Mouse (Mus musculus) MEL (cell line): Measurements from ENCODE around the gene Thnsl1.
"Not testable (repeated sequence)": the region's sequence is repeated elsewhere in the genome, so short reads cannot be mapped to it uniquely, and the experiment has no call there.

Experiments
- CHD1 ChIP-seq: IDR thresholded peaks from 2 replicates; pipeline ENCODE4 v1.6.1; 2012; ENCODE audit warnings: low read depth, mild to moderate bottlenecking, inconsistent platforms, low read length, improper control_type of control experiment
- CHD2 ChIP-seq: IDR thresholded peaks from 2 replicates; pipeline ENCODE4 v1.6.1; 2011; ENCODE audit warnings: low read length, improper control_type of control experiment
- CTCF ChIP-seq, 3 experiments: IDR thresholded peaks in 2 of 3; conservative IDR thresholded peaks in 1 of 3; 2 replicates each; pipeline ENCODE4 v1.5.1; 2011 to 2012; ENCODE audit warnings: low read length in 3 of 3, low read depth in 2 of 3, mild to moderate bottlenecking in 2 of 3, improper control_type of control experiment in 1 of 3, inconsistent platforms in 1 of 3, mixed read lengths in 1 of 3, moderate library complexity in 1 of 3; ENCODE audit not compliant: control insufficient read depth in 1 of 3, insufficient read depth in 1 of 3, poor library complexity in 1 of 3, severe bottlenecking in 1 of 3
- ELF1 ChIP-seq: IDR thresholded peaks from 2 replicates; pipeline ENCODE4 v1.6.1; 2014; ENCODE audit warnings: low read depth, mild to moderate bottlenecking, inconsistent platforms, low read length, improper control_type of control experiment, moderate library complexity
- GATA1 ChIP-seq: IDR thresholded peaks from 2 replicates; pipeline ENCODE4 v1.6.1; 2011; ENCODE audit warnings: low read depth, low read length, improper control_type of control experiment
- KAT2A ChIP-seq: conservative IDR thresholded peaks from 2 replicates; pipeline ENCODE4 v1.6.1; 2012; ENCODE audit warnings: low read depth, low read length, improper control_type of control experiment, inconsistent platforms
- MAX ChIP-seq: IDR thresholded peaks from 2 replicates; pipeline ENCODE4 v1.6.1; 2011; ENCODE audit warnings: low read length, improper control_type of control experiment
- MAZ ChIP-seq: IDR thresholded peaks from 2 replicates; pipeline ENCODE4 v1.6.1; 2012; ENCODE audit warnings: low read depth, mild to moderate bottlenecking, inconsistent platforms, low read length, improper control_type of control experiment
- NELFE ChIP-seq: IDR thresholded peaks from 2 replicates; pipeline ENCODE4 v1.6.1; 2011; ENCODE audit warnings: low read depth, low read length, improper control_type of control experiment
- POLR2A ChIP-seq, 2 experiments: IDR thresholded peaks; 2 replicates each; pipeline ENCODE4 v1.6.1; 2011 to 2012; ENCODE audit warnings: low read length in 2 of 2, mild to moderate bottlenecking in 2 of 2, control low read depth in 1 of 2, improper control_type of control experiment in 1 of 2, low read depth in 1 of 2, moderate library complexity in 1 of 2; ENCODE audit not compliant: control insufficient read depth in 1 of 2, insufficient read depth in 1 of 2, poor library complexity in 1 of 2
- SIN3A ChIP-seq: IDR thresholded peaks from 2 replicates; pipeline ENCODE4 v1.6.1; 2012; ENCODE audit warnings: low read length, improper control_type of control experiment, inconsistent platforms
- TBP ChIP-seq: IDR thresholded peaks from 2 replicates; pipeline ENCODE4 v1.8.0; 2011; ENCODE audit warnings: low read depth, low read length, improper control_type of control experiment
- USF2 ChIP-seq, 2 experiments: IDR thresholded peaks; 2 replicates each; pipeline ENCODE4 v1.6.1; 2011 to 2012; ENCODE audit warnings: improper control_type of control experiment in 2 of 2, low read length in 2 of 2, borderline replicate concordance in 1 of 2, inconsistent platforms in 1 of 2, low read depth in 1 of 2, mild to moderate bottlenecking in 1 of 2; ENCODE audit not compliant: insufficient read depth in 1 of 2
- ZNF384 ChIP-seq: IDR thresholded peaks from 2 replicates; pipeline ENCODE4 v1.6.1; 2012; ENCODE audit warnings: low read depth, mild to moderate bottlenecking, inconsistent platforms, low read length, improper control_type of control experiment

DNA sequence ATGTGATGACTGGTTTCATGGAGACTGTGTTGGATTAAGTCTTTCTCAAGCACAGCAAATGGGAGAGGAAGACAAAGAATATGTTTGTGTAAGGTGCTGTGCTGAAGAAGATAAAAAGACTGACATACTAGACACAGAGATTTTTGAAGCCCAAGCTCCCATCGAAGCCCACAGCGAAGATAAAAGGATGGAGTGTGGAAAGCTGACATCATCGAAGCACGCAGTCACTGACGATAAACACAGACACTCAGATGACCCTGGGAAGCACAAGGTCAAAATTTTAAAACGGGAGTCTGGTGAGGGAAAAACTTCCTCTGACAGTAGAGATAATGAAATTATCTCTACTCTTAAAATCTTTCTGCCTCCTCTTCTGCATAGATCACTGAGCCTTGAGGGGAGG lies 38.6 kb downstream of the Thnsl1 start:
- not testable (repeated sequence) for TF ChIP-seq CTCF (IDR thresholded peaks at IDR 0.05 in 2 of 3, conservative IDR thresholded peaks at IDR 0.05 in 1 of 3; ENCODE audit: control insufficient read depth in 1 of 3, insufficient read depth in 1 of 3, low read depth in 2 of 3, low read length in 3 of 3, poor library complexity in 1 of 3, severe bottlenecking in 1 of 3); KAT2A; NELFE; MAZ; ZNF384; USF2 (IDR thresholded peaks at IDR 0.05; ENCODE audit: borderline replicate concordance in 1 of 2, insufficient read depth in 1 of 2, low read depth in 1 of 2, low read length in 2 of 2); CHD1; CHD2; POLR2A (IDR thresholded peaks at IDR 0.05; ENCODE audit: control insufficient read depth in 1 of 2, insufficient read depth in 1 of 2, low read depth in 1 of 2, low read length in 2 of 2, poor library complexity in 1 of 2); MAX; TBP; ELF1; GATA1; SIN3A
